Mouse (Mus musculus): ENCODE results near the gene Sox5. TPM values are rescaled to one million over a fixed set of nuclear protein-coding genes. Genes with fewer than 3 reads are reported as not detected.

Gene Sox5
- polyA plus RNA-seq, 1 experiment: 4.6 TPM

DNA sequence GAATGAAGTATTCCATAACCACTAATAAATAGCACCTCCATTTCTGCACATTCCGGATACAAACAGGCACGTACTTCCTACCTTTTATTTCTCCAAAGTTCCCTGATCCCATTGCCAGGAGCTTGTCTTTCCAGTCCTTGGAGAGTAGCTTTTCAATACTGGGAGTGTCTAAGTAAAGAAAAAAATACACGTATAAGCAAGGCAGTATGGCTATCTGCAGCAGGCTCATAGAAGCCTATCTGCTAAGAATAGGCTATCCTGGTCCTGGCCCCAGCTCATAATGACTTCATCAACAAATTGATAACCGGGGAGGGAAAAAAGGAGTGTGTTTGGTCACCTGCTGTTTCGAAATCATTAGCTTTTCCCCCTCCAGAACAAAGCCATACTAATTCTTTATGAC lies 740.6 kb downstream of the Sox5 start:
- H3K27ac ChIP-seq (replicated peaks; ENCODE audit: low read depth, low read length): no peak overlapping the region
- no peaks in the 10 kb centered on the region for H3K4me1 ChIP-seq (ENCODE audit: control insufficient read depth, insufficient read depth, insufficient read length, low read length)
- H3K4me3 ChIP-seq (ENCODE audit: insufficient read depth, low read depth, low read length): no peak overlapping the region

DNA sequence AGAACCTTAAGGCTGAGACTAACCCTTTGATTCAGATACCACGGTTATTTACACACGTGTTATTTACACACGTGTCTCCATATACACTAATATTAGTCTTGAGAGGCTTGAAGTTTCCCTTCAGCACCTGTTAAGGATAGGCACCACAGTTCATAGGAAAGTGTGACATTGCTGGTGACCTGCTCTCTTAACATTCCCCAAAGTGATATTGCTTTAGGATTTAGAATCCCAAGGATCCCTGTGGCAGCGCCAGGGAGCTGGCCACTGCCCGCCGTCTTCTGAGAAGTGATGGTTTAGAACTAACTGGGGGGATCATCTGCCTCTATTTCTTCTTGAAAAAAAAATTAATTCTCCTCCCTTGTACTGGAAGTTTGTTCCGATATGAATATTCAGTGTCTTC lies 741.4 kb downstream of the Sox5 start:
- Histone ChIP-seq H3K4me3 (ENCODE audit: insufficient read depth, low read depth, low read length) (no peak overlapping the region), H3K27ac (replicated peaks; ENCODE audit: low read depth, low read length) (no peak overlapping the region), H3K4me1 (ENCODE audit: control insufficient read depth, insufficient read depth, insufficient read length, low read length) (no peaks in the 10 kb centered on the region)

DNA sequence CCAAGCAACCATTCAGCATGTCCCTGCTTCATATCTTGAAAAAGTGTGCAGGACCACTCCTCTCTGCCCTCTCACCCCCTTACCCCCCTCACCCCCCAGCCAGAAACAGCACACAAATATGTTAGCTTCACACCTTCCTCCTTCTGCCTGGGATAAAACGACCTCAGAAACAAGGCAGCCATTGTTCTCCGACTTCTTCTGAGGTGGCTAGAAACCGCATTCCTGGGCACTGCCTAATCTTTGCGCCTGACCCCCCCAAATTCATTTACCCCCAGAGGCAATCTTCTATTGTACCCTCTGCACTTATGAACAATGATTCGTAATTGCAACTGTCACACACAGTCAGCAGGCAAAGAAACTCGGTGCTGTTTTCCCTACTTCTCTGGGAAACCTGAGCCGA lies 742.6 kb downstream of the Sox5 start:
- no peaks in the 10 kb centered on the region for H3K4me1 ChIP-seq (ENCODE audit: control insufficient read depth, insufficient read depth, insufficient read length, low read length)
- no peak overlapping the region for H3K4me3 ChIP-seq (ENCODE audit: insufficient read depth, low read depth, low read length)
- no peak overlapping the region for H3K27ac ChIP-seq (replicated peaks; ENCODE audit: low read depth, low read length)

DNA sequence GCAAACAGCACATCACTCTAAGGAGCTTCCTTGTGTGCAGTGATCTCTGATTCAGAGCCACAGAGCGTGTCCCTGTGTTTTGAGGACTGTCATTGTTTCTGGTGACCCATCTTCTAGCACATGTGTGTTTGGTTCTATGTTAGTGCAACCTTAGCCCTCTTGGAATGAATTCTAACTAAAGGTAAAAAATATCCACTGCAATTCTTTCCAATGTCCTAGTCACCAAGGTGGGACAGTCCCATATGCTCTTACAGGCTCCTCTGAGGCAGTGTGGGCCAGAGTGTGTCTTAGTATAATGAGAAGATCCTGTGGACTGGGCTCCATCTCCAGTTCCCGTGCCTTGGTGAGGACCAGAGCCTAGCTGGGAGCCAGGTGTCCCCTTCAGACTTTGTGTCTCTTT lies 748.6 kb downstream of the Sox5 start:
- Histone ChIP-seq H3K4me3 (ENCODE audit: insufficient read depth, low read depth, low read length) (no peak overlapping the region), H3K27ac (replicated peaks; ENCODE audit: low read depth, low read length) (no peak overlapping the region), H3K4me1 (ENCODE audit: control insufficient read depth, insufficient read depth, insufficient read length, low read length) (no peaks in the 10 kb centered on the region)

DNA sequence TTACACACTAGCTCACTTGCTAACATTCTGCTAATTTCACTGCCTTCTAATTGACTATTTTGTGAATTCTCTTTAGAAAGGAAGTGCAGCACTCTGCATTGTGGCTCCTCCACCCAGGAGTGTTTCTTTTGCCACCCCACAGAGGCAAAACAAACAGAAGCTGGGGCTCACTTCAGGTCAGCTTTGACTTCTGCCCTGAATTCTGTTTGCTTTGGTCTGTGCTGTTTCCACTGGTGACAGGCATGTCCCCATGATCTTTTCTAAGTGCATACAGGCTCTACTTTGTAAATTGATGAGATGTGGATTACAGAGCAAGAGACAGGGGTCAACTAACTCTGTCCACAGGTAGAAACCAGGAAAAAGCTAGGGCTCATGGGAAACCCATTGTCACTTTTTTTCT lies 764.8 kb downstream of the Sox5 start:
- H3K4me1 ChIP-seq (ENCODE audit: control insufficient read depth, insufficient read depth, insufficient read length, low read length): no peaks in the 10 kb centered on the region
- no peak overlapping the region for H3K4me3 ChIP-seq (ENCODE audit: insufficient read depth, low read depth, low read length)
- no peak overlapping the region for H3K27ac ChIP-seq (replicated peaks; ENCODE audit: low read depth, low read length)

DNA sequence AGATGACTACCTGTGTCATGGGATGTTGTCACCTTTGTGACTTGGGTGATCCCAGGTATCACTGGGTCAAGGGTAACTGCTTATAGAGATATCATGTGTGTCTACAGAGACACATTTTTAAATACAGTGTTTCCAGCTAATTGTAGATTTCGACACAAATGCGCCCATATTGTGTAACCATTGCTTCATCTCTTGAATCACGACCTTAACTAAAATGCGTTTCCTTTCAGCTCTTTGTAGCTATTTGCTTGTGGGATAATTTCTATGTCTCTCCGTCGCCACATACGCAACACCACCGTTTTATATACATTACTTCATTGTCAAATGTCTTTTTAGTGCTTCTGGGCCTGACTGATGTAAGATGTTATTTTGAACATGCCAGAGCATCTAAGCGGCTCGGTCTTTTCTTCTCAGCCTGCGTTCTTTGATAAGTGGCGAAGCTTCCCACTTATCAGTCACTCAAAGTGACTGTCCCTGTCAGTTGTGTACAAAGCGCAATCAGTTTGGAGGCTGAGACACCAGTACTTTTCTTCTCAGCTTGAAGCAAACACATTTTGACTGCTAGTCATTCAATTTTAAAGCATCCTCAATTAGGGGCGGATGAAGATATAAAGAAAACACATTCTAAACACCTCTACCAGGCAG lies 769.8 kb downstream of the Sox5 start:
- Histone ChIP-seq H3K27ac (replicated peaks; ENCODE audit: low read depth, low read length) (no peak overlapping the region), H3K4me3 (ENCODE audit: insufficient read depth, low read depth, low read length) (no peak overlapping the region), H3K4me1 (ENCODE audit: control insufficient read depth, insufficient read depth, insufficient read length, low read length) (no peaks in the 10 kb centered on the region)

DNA sequence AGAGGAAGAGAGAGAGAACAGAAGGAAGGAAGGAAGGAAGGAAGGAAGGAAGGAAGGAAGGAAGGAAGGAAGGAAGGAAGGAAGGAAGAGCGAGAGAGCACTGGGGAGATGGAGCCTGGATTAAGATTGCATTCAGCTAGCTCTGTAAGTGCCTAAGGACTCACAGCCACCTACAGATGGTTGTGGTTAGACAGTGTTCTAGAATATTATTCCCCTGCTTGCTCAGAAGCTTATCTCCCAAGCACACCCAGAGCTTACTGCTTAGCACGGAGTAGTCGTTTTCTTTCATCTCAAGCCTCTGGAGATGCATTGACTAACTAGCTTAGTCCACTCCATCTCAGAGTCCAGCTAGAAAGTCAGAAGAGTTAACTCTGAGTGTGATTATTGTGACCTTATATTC lies 770.8 kb downstream of the Sox5 start:
- no peak overlapping the region for H3K4me3 ChIP-seq (ENCODE audit: insufficient read depth, low read depth, low read length)
- H3K27ac ChIP-seq (replicated peaks; ENCODE audit: low read depth, low read length): no peak overlapping the region
- H3K4me1 ChIP-seq (ENCODE audit: control insufficient read depth, insufficient read depth, insufficient read length, low read length): no peaks in the 10 kb centered on the region

DNA sequence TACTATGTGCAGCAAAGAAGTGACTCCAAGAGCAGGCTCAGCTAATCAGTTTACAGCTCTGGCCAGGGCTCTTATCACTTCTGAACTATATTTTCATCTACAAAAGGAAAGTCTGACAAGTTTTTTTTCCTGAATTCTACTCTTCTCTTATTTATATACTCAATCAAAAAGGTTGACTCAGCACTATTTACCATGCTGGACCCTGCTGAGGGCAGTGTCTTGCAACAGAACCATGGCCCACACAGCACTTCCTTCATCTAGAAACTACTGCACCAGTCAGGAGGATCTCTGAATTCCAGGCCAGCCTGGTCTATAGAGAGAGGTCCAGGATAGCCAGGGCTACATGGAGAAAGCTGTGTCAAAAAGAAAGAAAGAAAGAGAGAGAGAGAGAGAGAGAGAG lies 771.5 kb downstream of the Sox5 start:
- H3K4me1 ChIP-seq (ENCODE audit: control insufficient read depth, insufficient read depth, insufficient read length, low read length): no peaks in the 10 kb centered on the region
- H3K4me3 ChIP-seq (ENCODE audit: insufficient read depth, low read depth, low read length): no peak overlapping the region
- no peak overlapping the region for H3K27ac ChIP-seq (replicated peaks; ENCODE audit: low read depth, low read length)

DNA sequence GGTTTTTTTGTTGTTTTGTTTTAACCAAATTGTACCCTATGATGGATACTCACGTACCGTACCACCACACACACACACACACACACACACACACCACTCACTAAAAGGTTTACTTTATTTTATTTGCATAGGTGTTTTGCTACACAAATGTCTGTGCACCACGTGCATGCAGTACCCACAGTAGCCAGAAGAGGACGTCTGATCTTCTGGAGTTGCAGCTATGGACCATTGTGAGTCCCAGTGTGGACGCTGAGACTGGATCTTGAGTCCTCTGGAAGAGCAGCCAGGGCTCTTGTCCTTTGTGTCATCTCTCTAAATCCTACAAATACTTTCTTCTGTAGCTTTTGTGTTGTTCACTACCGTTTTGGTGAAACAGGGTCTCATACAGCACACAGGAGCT lies 776.6 kb downstream of the Sox5 start:
- Histone ChIP-seq H3K4me3 (ENCODE audit: insufficient read depth, low read depth, low read length) (no peak overlapping the region), H3K4me1 (ENCODE audit: control insufficient read depth, insufficient read depth, insufficient read length, low read length) (no peaks in the 10 kb centered on the region), H3K27ac (replicated peaks; ENCODE audit: low read depth, low read length) (no peak overlapping the region)

DNA sequence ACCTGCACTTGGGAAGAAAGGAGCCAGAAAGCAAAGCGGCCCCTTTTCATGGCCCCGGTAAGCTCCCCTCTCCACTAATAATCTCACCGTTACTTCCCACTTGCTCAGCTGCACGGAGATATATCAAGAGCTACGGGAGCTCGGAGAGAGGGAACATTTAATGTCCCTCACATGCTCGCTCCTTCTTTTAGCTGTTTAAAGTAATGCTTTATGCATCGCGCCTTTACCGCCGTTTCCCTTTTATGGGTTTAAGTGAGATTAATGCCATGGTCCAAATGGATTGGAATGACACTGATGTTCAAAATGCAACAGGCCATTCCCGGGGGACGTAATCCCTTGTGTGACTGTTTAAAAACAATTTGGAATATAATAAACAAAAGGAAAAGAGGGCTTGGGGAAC lies 783.6 kb downstream of the Sox5 start:
- H3K4me1 ChIP-seq (ENCODE audit: control insufficient read depth, insufficient read depth, insufficient read length, low read length): no peaks in the 10 kb centered on the region
- H3K27ac ChIP-seq (replicated peaks; ENCODE audit: low read depth, low read length): no peak overlapping the region

DNA sequence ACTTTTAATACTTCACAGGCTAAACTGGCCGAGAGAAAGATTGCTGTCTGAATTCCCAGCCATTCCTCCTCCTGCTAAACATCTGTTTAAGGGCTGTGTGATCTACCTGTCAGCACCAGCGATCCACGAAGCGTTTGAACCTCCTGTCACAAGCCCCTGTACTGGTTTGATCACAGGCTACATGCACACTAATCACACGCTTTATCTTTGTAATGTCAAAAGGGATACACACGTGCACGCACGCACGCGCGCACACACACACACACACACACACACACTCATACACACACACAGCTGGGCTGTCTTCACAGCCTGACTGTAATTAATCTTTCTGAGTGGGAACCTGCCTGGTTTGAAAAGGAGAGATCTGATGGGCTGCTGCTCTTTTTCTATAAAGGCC lies 784.2 kb downstream of the Sox5 start:
- Histone ChIP-seq H3K27ac (replicated peaks; ENCODE audit: low read depth, low read length) (no peak overlapping the region), H3K4me1 (ENCODE audit: control insufficient read depth, insufficient read depth, insufficient read length, low read length) (no peaks in the 10 kb centered on the region)

More for the DNA sequence above, 783.6 kb downstream of the Sox5 start:
- no peak overlapping the region for H3K4me3 ChIP-seq (ENCODE audit: insufficient read depth, low read depth, low read length)

DNA sequence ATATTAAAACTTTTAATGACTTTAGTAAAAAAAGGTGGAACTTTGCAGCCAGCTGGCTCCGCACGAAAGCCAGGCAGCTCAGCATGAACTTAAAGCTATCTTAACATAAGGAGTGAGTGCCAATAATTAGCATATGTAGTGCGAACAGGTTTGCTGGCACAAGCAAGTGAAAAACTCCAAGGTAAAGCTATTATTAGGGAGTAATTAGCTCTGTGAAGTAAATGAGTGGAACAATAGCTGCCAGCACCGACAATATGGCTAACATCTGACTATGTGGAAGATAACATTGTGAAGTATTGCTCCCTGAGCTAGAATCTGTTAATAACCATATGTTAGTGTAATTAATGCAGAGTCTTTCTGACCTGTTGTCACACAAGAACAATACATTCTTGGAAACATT lies 786.7 kb downstream of the Sox5 start:
- Histone ChIP-seq H3K27ac (replicated peaks; ENCODE audit: low read depth, low read length) (no peak overlapping the region), H3K4me3 (ENCODE audit: insufficient read depth, low read depth, low read length) (no peak overlapping the region), H3K4me1 (ENCODE audit: control insufficient read depth, insufficient read depth, insufficient read length, low read length) (no peaks in the 10 kb centered on the region)

More for the DNA sequence above, 784.2 kb downstream of the Sox5 start:
- no peak overlapping the region for H3K4me3 ChIP-seq (ENCODE audit: insufficient read depth, low read depth, low read length)

DNA sequence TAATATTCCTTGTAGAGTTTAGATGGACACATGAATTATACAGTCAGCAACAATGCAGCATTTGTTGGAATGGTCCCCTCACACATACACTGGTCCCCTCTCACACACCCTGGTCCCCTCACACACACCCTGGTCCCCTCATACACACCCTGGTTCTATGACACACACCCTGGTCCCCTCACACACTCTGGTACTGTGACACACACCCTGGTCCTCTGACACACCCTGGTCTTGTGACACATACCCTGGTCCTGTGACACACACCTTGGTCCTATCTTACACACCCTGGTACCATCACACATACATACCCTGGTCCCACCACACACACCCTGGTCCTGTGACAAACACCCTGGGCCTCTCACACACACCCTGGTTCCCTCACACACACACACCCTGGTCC lies 794.2 kb downstream of the Sox5 start:
- Histone ChIP-seq H3K4me1 (ENCODE audit: control insufficient read depth, insufficient read depth, insufficient read length, low read length) (no peaks in the 10 kb centered on the region), H3K4me3 (ENCODE audit: insufficient read depth, low read depth, low read length) (no peak overlapping the region), H3K27ac (replicated peaks; ENCODE audit: low read depth, low read length) (no peak overlapping the region)

DNA sequence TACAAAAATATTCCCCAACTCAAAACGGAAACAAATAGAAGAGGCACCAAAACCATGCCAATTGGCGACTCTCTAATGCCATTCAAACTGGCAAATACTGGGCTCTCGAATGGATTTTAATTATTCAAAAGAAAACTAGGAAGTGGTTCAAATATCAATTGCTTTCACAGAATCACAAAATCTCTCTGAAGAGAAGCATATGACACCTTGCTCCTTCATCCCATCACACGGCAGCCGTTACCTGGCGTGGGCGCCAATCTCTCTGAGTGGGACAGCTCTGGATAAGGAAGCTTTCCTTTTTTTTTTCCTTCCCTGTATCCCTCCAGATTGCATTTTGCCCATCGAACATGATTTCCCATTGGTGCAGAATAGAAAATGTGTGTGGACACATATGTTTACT lies 801.6 kb downstream of the Sox5 start:
- H3K4me3 ChIP-seq (ENCODE audit: insufficient read depth, low read depth, low read length): no peak overlapping the region
- H3K27ac ChIP-seq (replicated peaks; ENCODE audit: low read depth, low read length): no peak overlapping the region
- no peaks in the 10 kb centered on the region for H3K4me1 ChIP-seq (ENCODE audit: control insufficient read depth, insufficient read depth, insufficient read length, low read length)

DNA sequence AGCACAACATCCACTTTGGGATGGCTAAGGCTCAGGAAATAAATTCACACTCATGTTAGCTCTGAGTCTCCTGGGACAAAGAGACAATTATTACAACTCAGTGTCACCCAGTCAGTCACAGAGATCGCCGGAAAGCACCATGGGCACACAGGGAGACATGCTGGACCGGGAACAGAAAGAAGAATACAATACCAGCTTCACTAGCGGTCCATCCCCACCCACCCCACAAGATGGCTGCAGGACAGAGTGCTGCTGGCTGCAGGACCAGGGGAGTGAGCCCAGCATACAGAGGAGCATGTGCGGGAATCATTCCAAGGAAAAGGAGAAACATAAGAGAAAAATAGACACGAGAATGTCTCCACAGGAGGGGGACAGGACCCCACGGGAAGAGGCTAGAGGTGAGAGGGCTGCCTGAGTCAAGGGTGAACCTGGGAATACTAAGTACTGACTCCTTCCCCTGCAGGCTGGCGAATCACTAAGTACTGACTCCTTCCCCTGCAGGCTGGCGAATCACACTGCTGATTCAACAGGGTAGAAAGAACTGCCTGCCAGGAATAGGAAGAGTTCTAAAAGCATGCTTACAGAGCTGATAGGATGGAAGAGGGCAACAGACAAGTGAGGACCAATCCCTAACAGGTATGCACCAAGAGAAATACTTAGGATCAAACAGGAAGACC lies 813.9 kb downstream of the Sox5 start:
- Histone ChIP-seq H3K27ac (replicated peaks; ENCODE audit: low read depth, low read length) (no peak overlapping the region), H3K4me1 (ENCODE audit: control insufficient read depth, insufficient read depth, insufficient read length, low read length) (no peaks in the 10 kb centered on the region), H3K4me3 (ENCODE audit: insufficient read depth, low read depth, low read length) (no peak overlapping the region)

DNA sequence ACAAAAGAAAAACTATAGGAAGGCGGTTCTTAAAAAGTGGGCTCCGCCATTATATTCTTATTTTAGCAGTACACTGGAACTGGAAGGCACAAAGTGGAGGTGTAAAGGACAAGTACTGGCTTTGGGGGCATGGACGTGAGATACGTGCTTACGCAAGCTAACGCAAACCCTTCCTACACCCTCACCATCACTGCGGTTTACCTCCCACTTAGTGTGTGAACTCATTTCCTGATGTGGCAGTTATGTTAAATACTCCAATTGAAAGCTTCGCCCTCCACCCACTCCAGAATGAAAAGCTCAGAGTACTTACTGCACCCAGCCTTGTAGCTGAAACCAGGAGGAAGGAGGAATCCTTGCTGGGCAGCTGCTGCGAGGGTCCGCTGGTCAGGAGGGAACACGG lies 821.3 kb downstream of the Sox5 start:
- no peak overlapping the region for H3K27ac ChIP-seq (replicated peaks; ENCODE audit: low read depth, low read length)
- H3K4me3 ChIP-seq (ENCODE audit: insufficient read depth, low read depth, low read length): no peak overlapping the region
- no peaks in the 10 kb centered on the region for H3K4me1 ChIP-seq (ENCODE audit: control insufficient read depth, insufficient read depth, insufficient read length, low read length)
